Mouse (Mus musculus) lung, embryonic 16.5 days (tissue): ENCODE measurements around the gene Gm14744. TPM values are rescaled to one million over a fixed set of nuclear protein-coding genes. Genes with fewer than 3 reads are reported as not detected.
"Not testable (repeated sequence)": the region's sequence is repeated elsewhere in the genome, so short reads cannot be mapped to it uniquely, and the experiment has no call there.

Experiments
- ATAC-seq: fragments of 200-750 bp; cut with Nextera tagmentation; 2 replicates; pipeline ENCODE4 v1.8.0; 2017; ENCODE audit warnings: low read depth, mild to moderate bottlenecking, moderate library complexity
- H3K27ac ChIP-seq: fragments of 300-500 bp; sonication (generic); 2 replicates; pipeline ENCODE4 v1.5.1; 2014; ENCODE audit warnings: mild to moderate bottlenecking, control low read depth, low read length
- H3K27me3 ChIP-seq: fragments of 300-500 bp; sonication (generic); 2 replicates; pipeline ENCODE4 v1.6.1; 2014; ENCODE audit warnings: low read depth, low read length, mixed read lengths; ENCODE audit not compliant: control insufficient read depth, insufficient read depth
- H3K36me3 ChIP-seq: fragments of 300-500 bp; sonication (generic); 2 replicates; pipeline ENCODE4 v1.6.1; 2014; ENCODE audit warnings: low read length; ENCODE audit not compliant: control insufficient read depth, insufficient read depth
- H3K4me1 ChIP-seq: fragments of 300-500 bp; sonication (generic); replicated peaks from 2 replicates; pipeline ENCODE4 v1.6.1; 2014; ENCODE audit warnings: low read length, mixed read lengths; ENCODE audit not compliant: control insufficient read depth, insufficient read depth
- H3K4me2 ChIP-seq: fragments of 300-500 bp; sonication (generic); 2 replicates; pipeline ENCODE4 v1.6.1; 2014; ENCODE audit warnings: low read depth, low read length, control low read depth
- H3K4me3 ChIP-seq: fragments of 300-500 bp; sonication (generic); 2 replicates; pipeline ENCODE4 v1.5.1; 2014; ENCODE audit warnings: mild to moderate bottlenecking, low read length, control low read depth
- H3K9ac ChIP-seq: fragments of 300-500 bp; sonication (generic); 2 replicates; pipeline ENCODE4 v1.6.1; 2014; ENCODE audit warnings: low read length, control low read depth
- H3K9me3 ChIP-seq: fragments of 300-500 bp; sonication (generic); 2 replicates; pipeline ENCODE4 v1.6.1; 2016; ENCODE audit warnings: low read length; ENCODE audit not compliant: control insufficient read depth
- WGBS: fragments of 180-500 bp; shearing (Covaris S2); extraction: QIAGEN DNeasy Blood & Tissue Kit; methylation state at CpG from one replicate; pipeline ENCODE4 v1.1.7; 2014; 5-methylcytosine and 5-hydroxymethylcytosine counted together
- polyA plus RNA-seq: library from polyadenylated mRNA; unstranded; fragments of >200 nt; fragmentation: Nextera tagmentation; extraction: Ambion mirVana; gene quantifications from 2 replicates; pipeline ENCODE4 v1.2.1, GENCODE M21; 2015

The Gm14744 gene
- not detected in 2 replicates for polyA plus RNA-seq

DNA sequence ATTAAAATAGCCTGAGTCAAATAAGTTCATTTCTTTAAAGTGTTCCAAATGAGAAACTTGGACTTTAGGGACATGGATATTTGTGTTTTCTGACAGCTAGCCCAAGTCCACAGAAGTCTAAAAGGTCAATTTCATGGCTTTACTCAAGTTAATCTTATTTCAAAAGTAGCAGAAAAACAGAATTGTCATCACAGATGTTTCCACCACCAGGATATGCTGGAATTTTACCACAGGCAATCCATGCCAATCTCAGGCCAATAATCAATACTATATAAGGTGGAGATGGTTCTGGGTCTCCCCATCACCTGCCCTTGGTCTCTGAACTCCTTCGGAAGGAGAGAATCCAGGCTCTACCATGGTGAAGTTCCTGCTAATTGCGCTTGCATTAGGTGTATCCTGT, at the start of gene Gm14744:
Gm14744 (plus strand) TSS at position 301 of the 400 bp plus-strand sequence.
- H3K36me3 ChIP-seq, H3K9me3 ChIP-seq, ATAC-seq, H3K9ac ChIP-seq, H3K27me3 ChIP-seq, H3K4me1 ChIP-seq, H3K4me3 ChIP-seq, H3K27ac ChIP-seq, H3K4me2 ChIP-seq: not testable (repeated sequence)
- WGBS, result 84% methylated on average over 2 of the region's 2 CpGs

DNA sequence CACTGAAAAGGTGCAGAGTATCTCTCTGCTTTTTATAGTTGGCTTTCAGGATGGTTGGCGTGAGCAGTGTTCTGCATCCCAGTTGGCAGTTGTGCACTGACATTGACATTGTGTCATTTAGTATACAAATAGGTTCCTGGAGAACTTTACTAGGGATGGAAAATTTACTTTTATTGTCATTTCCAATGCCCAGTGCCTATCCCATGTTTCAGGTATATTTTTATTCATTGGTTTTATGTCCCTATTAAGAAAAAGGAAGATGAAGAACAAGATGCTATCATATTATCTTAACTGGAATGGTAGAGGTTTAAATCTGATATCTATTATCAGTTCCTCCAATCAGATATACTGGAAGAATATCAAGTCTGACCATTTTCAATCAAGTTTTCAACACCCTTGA, 11.0 kb upstream of the Gm14744 start, which contains the start of gene Pbsn:
Pbsn (minus strand) TSS at position 101 of the 400 bp plus-strand sequence.
- no peak within 1 kb of the TSS for H3K4me3 ChIP-seq
- H3K36me3 ChIP-seq, result no peaks in the 10 kb centered on the region
- no peak within 1 kb of the TSS for H3K27ac ChIP-seq
- no peak within 1 kb of the TSS for H3K9ac ChIP-seq
- 70% methylated on average over 1 of the region's 1 CpGs for WGBS
- H3K27me3 ChIP-seq, result no peaks in the 10 kb centered on the region
- no peak within 1 kb of the TSS for H3K4me2 ChIP-seq
- ATAC-seq, result no peak
- no peaks in the 10 kb centered on the region for H3K4me1 ChIP-seq
- H3K9me3 ChIP-seq, result no peaks in the 10 kb centered on the region

- H3K4me3 ChIP-seq, H3K9ac ChIP-seq, H3K27me3 ChIP-seq, ATAC-seq, H3K36me3 ChIP-seq, H3K4me2 ChIP-seq, H3K4me1 ChIP-seq, H3K27ac ChIP-seq, H3K9me3 ChIP-seq: not testable (repeated sequence)
- 33% methylated on average over 2 of the region's 4 CpGs for WGBS
Observed at GRCm38 (mm10) chrX:77880033-77880432, 15.5 kb downstream of the Gm14744 start.

Other genes with a start within 250 kb of the Gm14744 start
- 13.4 and 14.3 TPM in 2 replicates for gene Prkx, start 68.5 kb upstream of the Gm14744 start, polyA plus RNA-seq
- not detected in 2 replicates for gene Pbsn, start 11.1 kb upstream of the Gm14744 start, polyA plus RNA-seq
- not detected in 2 replicates for gene 5430402E10Rik, start 60.3 kb downstream of the Gm14744 start, polyA plus RNA-seq
- gene Obp1a, start 226.6 kb downstream of the Gm14744 start, polyA plus RNA-seq, result not detected in 2 replicates